8 mouse cellular contexts compared by ENCODE assay signal in the genomic region with DNA sequence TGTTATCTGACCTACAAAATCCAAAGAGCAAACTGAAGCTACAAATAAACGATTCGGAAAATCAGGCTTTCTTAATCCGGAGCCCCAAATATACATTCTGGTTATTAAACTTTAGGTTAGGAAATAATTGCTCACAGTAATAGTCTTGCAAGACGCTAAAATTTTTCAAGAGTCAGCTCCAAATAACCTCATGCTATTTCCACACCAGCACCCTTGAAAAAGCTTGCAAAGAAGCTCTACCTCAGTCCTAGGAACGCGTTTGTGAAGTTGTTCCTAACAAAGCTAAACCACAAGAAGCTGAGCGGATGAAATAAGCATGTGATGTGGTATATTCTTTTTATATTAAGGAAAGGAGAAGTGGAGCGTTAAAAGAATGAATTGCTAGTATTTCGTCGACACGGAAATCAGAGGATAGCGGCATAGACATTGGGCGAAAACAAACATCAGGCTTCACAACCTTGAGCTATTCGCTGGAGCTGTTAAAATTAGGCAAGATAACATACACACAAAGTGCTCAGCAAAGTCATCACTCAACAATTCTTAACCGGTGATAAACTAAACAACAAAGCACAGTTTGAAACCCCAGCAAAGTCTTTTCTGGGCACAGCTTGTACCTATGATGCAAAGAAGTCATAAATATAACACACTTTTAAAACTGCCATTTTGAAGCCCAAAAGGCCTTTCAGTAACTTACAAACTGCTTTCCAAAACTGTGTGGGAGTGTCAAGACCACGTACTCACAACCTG. TPM values are rescaled to one million over a fixed set of nuclear protein-coding genes. Genes with fewer than 3 reads are reported as not detected.
A peak's percentile ranks its signal among the peaks of the same experiment; 100 is the strongest.
DNase-seq lines count a peak whose midpoint lies in the region; ATAC-seq and TF ChIP-seq lines count a peak whose summit lies in the region.

No protein-coding gene starts in this region.

- no peaks in the 10 kb centered on the region for H3K9me3 ChIP-seq in hindbrain, embryonic 15.5 days

- ATAC-seq in hindbrain, embryonic 15.5 days (ENCODE audit: low FRiP score, low read depth) = no peak

- H3K27me3 ChIP-seq in spleen, adult 2 months (ENCODE audit: control insufficient read depth, insufficient read depth, low read length) = no peaks in the 10 kb centered on the region
- no peaks in the 10 kb centered on the region for H3K27me3 ChIP-seq in hindbrain, embryonic 15.5 days
- no peaks in the 10 kb centered on the region for H3K27me3 ChIP-seq in myocyte (ENCODE audit: control insufficient read depth, insufficient read depth, insufficient read length)

- H3ac ChIP-seq in myocyte (ENCODE audit: control insufficient read depth, insufficient read length) = peak overlapping the region; percentile 32

- peak overlapping the region; percentile 95 for H3K4me3 ChIP-seq in spleen, adult 2 months (ENCODE audit: extremely low read depth, insufficient read depth, insufficient read length)
- H3K4me3 ChIP-seq in hindbrain, embryonic 15.5 days = peak overlapping the region; percentile 66
- H3K4me3 ChIP-seq in myocyte = peak overlapping the region; percentile 65

- H3K79me2 ChIP-seq in myocyte (ENCODE audit: control insufficient read depth, insufficient read depth) = peaks cover 38% of the 10 kb centered on the region

- WGBS in spleen, adult 2 months = 8% methylated on average over 16 of the region's 16 CpGs
- WGBS in hindbrain, embryonic 15.5 days = 22% methylated on average over 16 of the region's 16 CpGs

- peak overlapping the region; percentile 67 for H3K4me2 ChIP-seq in hindbrain, embryonic 15.5 days
- H3K4me2 ChIP-seq in myocyte (ENCODE audit: low read depth) = peak overlapping the region; percentile 60

- 0 out of 2 replicates have a peak overlapping the region, but pooled peaks have one; percentile 61 for H3K27ac ChIP-seq in spleen, adult 2 months (ENCODE audit: insufficient read depth, low read length)
- H3K27ac ChIP-seq in hindbrain, embryonic 15.5 days (replicated peaks) = peak overlapping the region; percentile 85

- DNase-seq in cerebellum, adult 8-10 months = peak; percentile 13
- DNase-seq in cerebellum, postnatal 10 days = no peak
- peak in 1 of 2 experiments; percentile 3 for DNase-seq in spleen, adult 2 months (ENCODE audit: low read depth in 1 of 2, low spot score in 2 of 2)
- no peak for DNase-seq in spleen, adult 18-20 months
- DNase-seq in layer of hippocampus, adult 9-10 months (ENCODE audit: low spot score) = no peak
- no peak for DNase-seq in kidney, postnatal 36 days

- H3K36me3 ChIP-seq in spleen, adult 2 months (ENCODE audit: control insufficient read depth, insufficient read depth, low read length) = no peaks in the 10 kb centered on the region
- no peaks in the 10 kb centered on the region for H3K36me3 ChIP-seq in hindbrain, embryonic 15.5 days
- H3K36me3 ChIP-seq in myocyte (ENCODE audit: control insufficient read depth, insufficient read depth) = no peaks in the 10 kb centered on the region

- TF ChIP-seq POLR2A in spleen, adult 2 months (IDR thresholded peaks at IDR 0.05; ENCODE audit: low read depth, low read length) = no peak
- no peak for TF ChIP-seq POLR2A in myocyte (IDR thresholded peaks at IDR 0.05; ENCODE audit: insufficient read length, low read depth)

- H3K4me1 ChIP-seq in spleen, adult 2 months (ENCODE audit: control insufficient read depth, insufficient read depth, insufficient read length) = peaks cover 5% of the 10 kb centered on the region; the same call in 1 of the 2 replicates
- peaks cover 34% of the 10 kb centered on the region for H3K4me1 ChIP-seq in hindbrain, embryonic 15.5 days (replicated peaks)

- peak overlapping the region; percentile 80 for H3K9ac ChIP-seq in hindbrain, embryonic 15.5 days

- no peak for TF ChIP-seq CTCF in spleen, adult 2 months (IDR thresholded peaks at IDR 0.05; ENCODE audit: extremely low read depth, insufficient read depth, insufficient read length, insufficient replicate concordance)

TF ChIP-seq in myocyte, 11 proteins besides CTCF, POLR2A, EP300 and RAD21:
- TF ChIP-seq CEBPB (IDR thresholded peaks at IDR 0.05; ENCODE audit: insufficient read depth, poor library complexity, severe bottlenecking) (no peak), REST (IDR thresholded peaks at IDR 0.05; ENCODE audit: insufficient read depth, insufficient read length) (no peak), TCF3 (IDR thresholded peaks at IDR 0.05; ENCODE audit: insufficient read length, low read depth) (no peak), MYOD1 (IDR thresholded peaks at IDR 0.05; ENCODE audit: control insufficient read depth in 1 of 3, insufficient read length in 2 of 3, low read depth in 2 of 3) (no peak), POLR2AphosphoS2 (IDR thresholded peaks at IDR 0.05; ENCODE audit: insufficient read length, low read depth) (no peak), MYOG (IDR thresholded peaks at IDR 0.05; ENCODE audit: control insufficient read depth in 1 of 3, insufficient read depth in 1 of 3, insufficient read length in 2 of 3, low read depth in 2 of 3) (no peak), TCF12 (IDR thresholded peaks at IDR 0.05; ENCODE audit: insufficient read depth, poor library complexity, severe bottlenecking) (no peak), USF1 (IDR thresholded peaks at IDR 0.05; ENCODE audit: low read depth) (no peak), SRF (IDR thresholded peaks at IDR 0.05; ENCODE audit: control insufficient read depth, insufficient read length, low read depth) (no peak), MAX (IDR thresholded peaks at IDR 0.05; ENCODE audit: low read depth) (no peak), E2F4 (IDR thresholded peaks at IDR 0.05; ENCODE audit: insufficient read depth) (no peak)
TF ChIP-seq in myocyte: peak in this region for 0.

RNA-seq across cellular contexts. Expression of a gene that starts 0.9 kb away (rescaled TPM):
- polyA plus RNA-seq in spleen, adult 2 months (2012; rRNA removed) = 54.3 and 56.7 TPM in 2 replicates
- polyA plus RNA-seq in hindbrain, embryonic 15.5 days (2015; fragmentation: Nextera tagmentation; extraction: Ambion mirVana) = 186 and 188 TPM in 2 replicates
- polyA plus RNA-seq in myocyte (2012; fragmentation: generic; extraction: Trizol) = 27.1 TPM

RNA-seq across cellular contexts. Expression of a gene that starts 40.2 kb away (rescaled TPM):
- 5.2 and 7.1 TPM in 2 replicates for polyA plus RNA-seq in spleen, adult 2 months (2012; rRNA removed)
- 73.0 and 75.9 TPM in 2 replicates for polyA plus RNA-seq in hindbrain, embryonic 15.5 days (2015; fragmentation: Nextera tagmentation; extraction: Ambion mirVana)
- 32.8 TPM for polyA plus RNA-seq in myocyte (2012; fragmentation: generic; extraction: Trizol)
